Mouse (Mus musculus) CH12F3 (cell line): ENCODE data around the gene Gm10181.
"Not testable (repeated sequence)": the region's sequence is repeated elsewhere in the genome, so short reads cannot be mapped to it uniquely, and the experiment has no call there.

Experiments used
- in situ Hi-C: fragments of 300-500 bp; cut with MboI; formaldehyde crosslinking; loops from 2 replicates; pipeline ENCODE4 v1.14.3; 2020; ENCODE audit warnings: low sequenced_read_pairs

Gene Gm10181

GRCm38 (mm10) chr9:25089122-25089521, at the start of gene Gm10181:
TSS of gene Gm10181 (plus strand) at chr9:25089422.
- in situ Hi-C loops = no loop called here

- in situ Hi-C loops = no loop called here
Measured at GRCm38 (mm10) chr9:25041665-25042064, 47.6 kb upstream of the Gm10181 start.

- in situ Hi-C loops = no loop called here
Measured at GRCm38 (mm10) chr9:25042162-25043111, 46.8 kb upstream of the Gm10181 start.

DNA sequence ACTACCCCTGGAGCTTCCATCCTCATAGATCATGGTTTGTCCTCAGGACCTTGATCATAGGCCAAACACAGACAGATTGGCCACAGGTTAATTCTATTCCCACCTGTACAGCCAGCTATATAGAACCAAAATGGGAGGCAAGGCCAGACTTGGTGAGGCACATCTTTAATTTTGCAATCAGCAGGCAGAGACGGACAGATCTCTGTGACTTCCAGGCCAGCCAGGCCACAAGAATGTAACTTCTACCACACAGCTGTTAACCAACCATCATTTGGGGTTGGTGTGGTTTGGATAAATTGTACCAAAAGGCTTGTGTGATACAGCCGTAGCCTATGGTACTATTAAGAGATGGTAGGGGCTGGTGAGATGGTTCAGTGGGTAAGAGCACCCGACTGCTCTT, 44.9 kb upstream of the Gm10181 start:
- in situ Hi-C loops = no loop called here

- in situ Hi-C loops = no loop called here
Measured at GRCm38 (mm10) chr9:25048289-25048688, 40.9 kb upstream of the Gm10181 start.

GRCm38 (mm10) chr9:25048940-25049339, 40.3 kb upstream of the Gm10181 start:
- in situ Hi-C loops = no loop called here

- in situ Hi-C loops = no loop called here
Measured at GRCm38 (mm10) chr9:25051901-25052300, 37.3 kb upstream of the Gm10181 start.

GRCm38 (mm10) chr9:25055650-25056376, 33.4 kb upstream of the Gm10181 start:
- in situ Hi-C loops = no loop called here

DNA sequence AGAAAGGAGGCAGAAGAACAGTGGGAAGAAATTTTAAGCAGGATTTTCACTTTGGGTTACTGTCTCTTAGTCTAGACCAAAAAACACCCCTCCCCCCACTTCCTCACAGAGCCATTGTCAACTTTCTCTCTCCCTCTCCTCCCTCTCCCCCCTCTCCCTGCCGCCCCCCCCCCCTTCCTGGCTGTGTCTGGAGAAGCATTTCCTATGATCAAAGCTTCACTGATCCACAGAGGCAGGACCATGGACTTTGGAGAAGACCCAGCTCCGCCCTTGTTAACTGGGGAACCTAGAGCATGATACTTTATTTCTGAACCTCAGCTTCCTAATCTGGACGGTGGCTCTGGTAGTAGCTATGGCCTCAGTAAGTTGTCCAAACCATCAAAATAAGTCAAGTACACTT, 30.5 kb upstream of the Gm10181 start:
- in situ Hi-C loops = no loop called here

GRCm38 (mm10) chr9:25072666-25073065, 16.6 kb upstream of the Gm10181 start:
- in situ Hi-C loops = no loop called here

GRCm38 (mm10) chr9:25075977-25076376, 13.2 kb upstream of the Gm10181 start:
- in situ Hi-C loops = no loop called here

DNA sequence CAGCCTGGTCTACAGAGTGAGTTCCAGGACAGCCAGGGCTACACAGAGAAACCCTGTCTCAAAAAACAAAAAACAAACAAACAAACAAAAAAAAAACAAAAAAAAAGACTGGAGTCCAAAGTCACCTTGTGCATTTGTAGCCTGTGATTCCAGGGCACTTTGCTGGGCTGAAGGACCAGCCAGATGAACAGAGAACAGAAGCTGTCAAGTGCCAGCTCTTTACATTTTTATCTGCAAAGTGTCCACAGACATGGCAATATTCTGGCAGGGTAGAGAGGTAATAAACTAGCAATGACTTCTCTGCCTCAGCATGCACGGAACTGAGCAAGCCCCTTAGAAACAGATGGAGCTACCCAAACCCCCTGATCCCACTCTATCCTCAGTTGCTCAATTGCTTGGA, 12.7 kb upstream of the Gm10181 start:
- in situ Hi-C loops = no loop called here

GRCm38 (mm10) chr9:25090853-25091252, 1.6 kb downstream of the Gm10181 start:
- in situ Hi-C loops = no loop called here

DNA sequence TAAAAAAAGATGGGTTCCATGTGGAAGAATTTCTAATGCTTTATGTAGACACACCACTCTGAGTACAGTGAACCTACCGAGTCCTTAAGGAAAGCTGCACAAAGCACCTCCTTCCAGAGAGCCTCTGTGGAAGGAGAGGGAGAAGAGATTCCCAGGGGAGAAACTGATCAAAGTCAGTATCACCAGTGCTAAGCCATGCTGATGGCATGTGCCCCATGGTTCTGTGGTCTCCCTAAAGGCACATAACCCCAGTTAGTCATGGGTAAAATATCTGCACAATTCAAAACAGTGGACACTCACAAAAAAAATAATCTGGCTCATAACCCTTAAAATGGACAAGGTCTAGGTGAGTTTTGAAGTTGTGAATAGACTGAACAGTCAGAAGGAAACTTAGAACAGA, 13.7 kb downstream of the Gm10181 start:
- in situ Hi-C loops = no loop called here

DNA sequence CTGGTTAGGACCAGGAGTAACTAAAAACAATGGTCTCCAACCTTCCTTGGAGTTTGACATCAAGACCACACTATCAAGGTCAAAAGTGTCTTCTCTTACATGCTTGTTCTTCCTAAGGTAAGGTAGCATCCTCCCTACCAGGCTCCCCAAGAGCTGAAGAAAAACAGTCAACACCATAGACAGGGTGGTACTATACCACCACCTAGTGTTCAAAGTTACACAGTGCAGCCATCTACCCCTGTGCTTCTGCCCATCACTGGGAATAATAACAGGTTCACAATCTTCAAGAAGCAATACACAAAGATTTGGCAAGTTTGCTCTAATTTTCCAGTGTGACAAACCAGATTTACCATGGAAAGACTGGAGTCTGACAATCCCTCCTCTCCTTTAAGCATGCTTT, 15.4 kb downstream of the Gm10181 start:
- in situ Hi-C loops = no loop called here

GRCm38 (mm10) chr9:25123590-25123989, 34.4 kb downstream of the Gm10181 start:
- in situ Hi-C loops = not testable (repeated sequence)

- in situ Hi-C loops = no loop called here
Measured at GRCm38 (mm10) chr9:25124048-25124447, 34.8 kb downstream of the Gm10181 start.

- in situ Hi-C loops = no loop called here
Measured at GRCm38 (mm10) chr9:25132253-25132652, 43.0 kb downstream of the Gm10181 start.

GRCm38 (mm10) chr9:25132920-25133319, 43.7 kb downstream of the Gm10181 start:
- in situ Hi-C loops = no loop called here

- in situ Hi-C loops = no loop called here
Measured at GRCm38 (mm10) chr9:25138900-25139299, 49.7 kb downstream of the Gm10181 start.
